Mouse (Mus musculus): ENCODE measurements around the gene Smg9.

DNA sequence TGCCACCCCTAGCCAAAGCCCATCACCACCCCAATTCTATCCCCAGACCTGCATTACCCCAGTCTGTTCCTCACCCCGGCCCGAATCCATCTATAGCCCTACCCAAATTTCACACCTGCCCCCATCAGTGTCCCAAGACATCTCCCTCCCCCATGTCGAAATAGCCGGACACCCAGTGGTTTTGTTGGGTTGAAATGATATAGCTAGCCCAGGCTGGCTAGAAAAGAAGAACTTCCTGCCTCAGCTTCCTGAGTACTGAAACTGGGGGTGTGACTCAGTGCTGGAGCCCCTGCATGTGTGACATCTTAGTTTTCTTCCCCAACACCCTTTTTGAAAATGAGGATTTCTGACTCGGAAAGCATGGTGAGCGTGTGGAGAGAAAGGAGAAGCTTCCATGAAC lies 67.4 kb downstream of the Smg9 start:
- no peak for TF ChIP-seq POLR2A (IDR thresholded peaks at IDR 0.05; ENCODE audit: borderline replicate concordance, extremely low read depth, insufficient read depth, insufficient read length, poor library complexity, severe bottlenecking)
- no peak for TF ChIP-seq CTCF (IDR thresholded peaks at IDR 0.05; ENCODE audit: borderline replicate concordance, extremely low read depth, insufficient read depth, insufficient read length)
